Comparison of ENCODE assay signal across 8 mouse cellular contexts in the genomic region with DNA sequence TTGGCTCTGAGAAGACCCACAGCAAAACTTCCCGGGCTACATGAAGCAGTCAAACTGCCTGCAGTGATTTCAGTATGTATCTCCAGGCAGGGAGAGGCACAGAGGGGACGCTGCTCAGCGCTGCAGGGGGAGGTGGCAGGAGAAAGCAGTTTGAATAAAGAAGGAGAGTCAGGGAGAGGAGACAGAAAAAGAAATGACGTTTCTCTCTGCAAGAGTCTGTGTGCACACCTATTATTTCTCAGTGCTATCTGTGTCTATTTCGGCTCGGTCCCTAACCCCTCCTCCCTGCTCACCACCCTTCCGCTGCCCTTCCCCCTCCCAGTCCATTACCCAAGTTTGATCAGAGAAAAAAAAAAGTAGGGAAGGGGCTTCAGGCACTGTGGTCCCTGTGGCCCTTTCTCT.
DNase-seq lines count a peak whose midpoint lies in the region; ATAC-seq and TF ChIP-seq lines count a peak whose summit lies in the region.

No protein-coding gene starts in this region.

- intact Hi-C loops in left cerebral cortex, postnatal 10 days (cut with DNase I): no loop called here

- H3K4me2 ChIP-seq in kidney, embryonic 14.5 days (replicated peaks; ENCODE audit: low read depth, low read length): peak overlapping the region; percentile 45
- H3K4me2 ChIP-seq in forebrain, postnatal 0 days (ENCODE audit: low read depth): peak overlapping the region; percentile 54
- peak overlapping the region; percentile 58 for H3K4me2 ChIP-seq in midbrain, embryonic 14.5 days (ENCODE audit: low read length)

- TF ChIP-seq CTCF in forebrain, postnatal 0 days (IDR thresholded peaks at IDR 0.05; ENCODE audit: low read depth): no peak; the same call in 1 of the 2 replicates

- no peaks in the 10 kb centered on the region for H3K27me3 ChIP-seq in kidney, embryonic 14.5 days (ENCODE audit: control insufficient read depth, insufficient read depth, low read length)
- no peaks in the 10 kb centered on the region for H3K27me3 ChIP-seq in forebrain, postnatal 0 days (ENCODE audit: insufficient read depth, low read length)
- no peaks in the 10 kb centered on the region for H3K27me3 ChIP-seq in midbrain, embryonic 14.5 days (ENCODE audit: control insufficient read depth, insufficient read depth, low read length)

- H3K9ac ChIP-seq in kidney, embryonic 14.5 days (ENCODE audit: low read depth, low read length): peak overlapping the region; percentile 48; the same call in 1 of the 2 replicates
- H3K9ac ChIP-seq in forebrain, postnatal 0 days: peak overlapping the region; percentile 45
- H3K9ac ChIP-seq in midbrain, embryonic 14.5 days (replicated peaks; ENCODE audit: low read length): peak overlapping the region; percentile 60

- H3K9me3 ChIP-seq in kidney, embryonic 14.5 days (ENCODE audit: control insufficient read depth, low read length): no peaks in the 10 kb centered on the region
- H3K9me3 ChIP-seq in forebrain, postnatal 0 days (ENCODE audit: low read length): no peaks in the 10 kb centered on the region
- H3K9me3 ChIP-seq in midbrain, embryonic 14.5 days (ENCODE audit: control insufficient read depth, low read length): no peaks in the 10 kb centered on the region

- no peak for DNase-seq in kidney, adult 18-20 months
- peak; percentile 47 for DNase-seq in cerebellum, adult 11-12 months
- DNase-seq in forebrain, postnatal 0 days: peak; percentile 80
- peak; percentile 27 to 29 for DNase-seq in left cerebral cortex, postnatal 10 days (ENCODE audit: extremely low spot score in 1 of 2, low spot score in 2 of 2)
- peak; percentile 80 for DNase-seq in midbrain, embryonic 14.5 days
- no peak for DNase-seq in urinary bladder, postnatal 36 days (ENCODE audit: low spot score in 2 of 2)
- no peak for DNase-seq in adipocyte (ENCODE audit: low spot score)

- no peak overlapping the region for H3K27ac ChIP-seq in kidney, embryonic 14.5 days (ENCODE audit: low read depth, low read length)
- peak overlapping the region; percentile 85 for H3K27ac ChIP-seq in forebrain, postnatal 0 days (ENCODE audit: low read depth, low read length)
- peak overlapping the region; percentile 92 for H3K27ac ChIP-seq in midbrain, embryonic 14.5 days (replicated peaks; ENCODE audit: low read depth, low read length)

- no peak for ATAC-seq in kidney, embryonic 14.5 days (ENCODE audit: low FRiP score, low TSS enrichment)
- peak; percentile 87 for ATAC-seq in forebrain, postnatal 0 days
- ATAC-seq in midbrain, embryonic 14.5 days (ENCODE audit: low FRiP score, low TSS enrichment): peak; percentile 76

- WGBS in kidney, embryonic 14.5 days: 2% methylated on average over 7 of the region's 7 CpGs
- 2% methylated on average over 7 of the region's 7 CpGs for WGBS in forebrain, postnatal 0 days
- under 1% methylated on average over 7 of the region's 7 CpGs for WGBS in midbrain, embryonic 14.5 days

- no peaks in the 10 kb centered on the region for H3K36me3 ChIP-seq in kidney, embryonic 14.5 days (ENCODE audit: control insufficient read depth, insufficient read depth, low read length)
- no peaks in the 10 kb centered on the region for H3K36me3 ChIP-seq in forebrain, postnatal 0 days (ENCODE audit: insufficient read depth)
- no peaks in the 10 kb centered on the region for H3K36me3 ChIP-seq in midbrain, embryonic 14.5 days (ENCODE audit: control insufficient read depth, insufficient read depth, low read length)

- peaks cover 24% of the 10 kb centered on the region for H3K4me1 ChIP-seq in kidney, embryonic 14.5 days (ENCODE audit: control insufficient read depth, insufficient read depth, low read length)
- peaks cover 16% of the 10 kb centered on the region for H3K4me1 ChIP-seq in forebrain, postnatal 0 days (ENCODE audit: insufficient read depth)
- peaks cover 23% of the 10 kb centered on the region for H3K4me1 ChIP-seq in midbrain, embryonic 14.5 days (ENCODE audit: control insufficient read depth, insufficient read depth, low read length)

- peak overlapping the region; percentile 33 for H3K4me3 ChIP-seq in kidney, embryonic 14.5 days (ENCODE audit: low read length)
- peak overlapping the region; percentile 35 for H3K4me3 ChIP-seq in forebrain, postnatal 0 days (ENCODE audit: low read depth, low read length)
- peak overlapping the region; percentile 34 for H3K4me3 ChIP-seq in midbrain, embryonic 14.5 days (replicated peaks; ENCODE audit: low read depth, low read length)

Comparison
In these comparisons a context has a peak if more than half of its experiments do, and no peak if none do; other contexts are left out.
1. DNase-seq: peak in cerebellum, adult 11-12 months (single experiment), forebrain, postnatal 0 days (single experiment), left cerebral cortex, postnatal 10 days (2 of 2) and midbrain, embryonic 14.5 days (single experiment); none in kidney, adult 18-20 months (single experiment), urinary bladder, postnatal 36 days (0 of 2) and adipocyte (single experiment).
2. Peak in every context shown above with its lines, with median percentiles within 50 percentile points of each other: H3K4me2 ChIP-seq, H3K4me3 ChIP-seq and H3K9ac ChIP-seq.